Comparison of ENCODE assay signal across 20 mouse cellular contexts in the genomic region with DNA sequence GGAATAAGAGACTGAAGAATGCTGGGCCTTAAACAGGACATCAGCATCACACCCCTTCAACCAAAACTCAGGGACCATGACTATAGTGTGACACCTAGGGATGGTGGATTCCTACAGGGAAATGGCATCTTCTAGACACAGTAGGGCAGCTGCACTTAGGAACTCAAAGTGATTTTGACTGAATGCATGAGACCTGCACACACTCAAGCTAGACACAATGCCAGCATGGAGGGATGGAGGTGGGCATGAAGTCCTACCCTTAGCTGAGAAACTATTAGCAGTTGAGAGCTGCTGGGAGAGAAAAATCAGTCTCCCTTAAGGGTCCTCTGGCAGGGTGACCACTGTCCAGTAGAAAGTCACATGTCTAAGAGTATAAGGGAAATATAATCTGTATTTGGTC.
A peak's percentile ranks its signal among the peaks of the same experiment; 100 is the strongest.
DNase-seq lines count a peak whose midpoint lies in the region; ATAC-seq lines count a peak whose summit lies in the region.
"Had no signal": no experiment of that assay in that cellular context is flagged by ENCODE, and none has a peak within 500 bp of the region (broad histone marks: within the 10 kb centered on the region; RNA-seq: fewer than 3 reads in every experiment).

No protein-coding gene starts in this region.

- H3K36me3 ChIP-seq in heart, embryonic 10.5 days, result no peaks in the 10 kb centered on the region
- no peaks in the 10 kb centered on the region for H3K36me3 ChIP-seq in midbrain, embryonic 11.5 days (ENCODE audit: control insufficient read depth, insufficient read depth, low read length)
- H3K36me3 ChIP-seq in midbrain, embryonic 16.5 days (ENCODE audit: control insufficient read depth, insufficient read depth, low read length), result no peaks in the 10 kb centered on the region
- H3K36me3 ChIP-seq: G1E had no signal

- peaks cover 7% of the 10 kb centered on the region; the same call in 1 of the 2 replicates for H3K4me1 ChIP-seq in heart, embryonic 10.5 days
- no peaks in the 10 kb centered on the region for H3K4me1 ChIP-seq in midbrain, embryonic 11.5 days (ENCODE audit: control insufficient read depth, insufficient read depth, low read length)
- no peaks in the 10 kb centered on the region for H3K4me1 ChIP-seq in midbrain, embryonic 16.5 days (ENCODE audit: control insufficient read depth, insufficient read depth, low read length)

- no peaks in the 10 kb centered on the region for H3K9me3 ChIP-seq in heart, embryonic 10.5 days
- H3K9me3 ChIP-seq in midbrain, embryonic 11.5 days (ENCODE audit: control insufficient read depth, low read length), result no peaks in the 10 kb centered on the region
- no peaks in the 10 kb centered on the region for H3K9me3 ChIP-seq in midbrain, embryonic 16.5 days (replicated peaks; ENCODE audit: control insufficient read depth, low read length, poor library complexity, severe bottlenecking)

- ATAC-seq in midbrain, embryonic 11.5 days (ENCODE audit: low FRiP score), result no peak
- no peak for ATAC-seq in midbrain, embryonic 16.5 days
- ATAC-seq: activated CD4-positive, CD25-positive, alpha-beta regulatory T cell, adult 4 months; CD4-positive, CD25-positive, alpha-beta regulatory T cell, adult 4 months; Patski had no signal

- H3K4me3 ChIP-seq in heart, embryonic 10.5 days, result no peak overlapping the region
- H3K4me3 ChIP-seq in midbrain, embryonic 11.5 days (ENCODE audit: low read depth, low read length), result no peak overlapping the region
- no peak overlapping the region for H3K4me3 ChIP-seq in midbrain, embryonic 16.5 days (ENCODE audit: low read depth, low read length)

- intact Hi-C loops in heart, postnatal 10 days (cut with DNase I), result no loop called here

- no peaks in the 10 kb centered on the region for H3K27me3 ChIP-seq in heart, embryonic 10.5 days (ENCODE audit: insufficient read depth, poor library complexity, severe bottlenecking)
- no peaks in the 10 kb centered on the region for H3K27me3 ChIP-seq in midbrain, embryonic 11.5 days (ENCODE audit: control insufficient read depth, insufficient read depth, low read length)
- H3K27me3 ChIP-seq in midbrain, embryonic 16.5 days (ENCODE audit: control insufficient read depth, insufficient read depth, low read depth, low read length), result no peaks in the 10 kb centered on the region
- H3K27me3 ChIP-seq: Patski had no signal

- DNase-seq in heart, adult 11 months, result peak; percentile 55
- no peak for DNase-seq in heart, postnatal 10 days
- DNase-seq in heart, embryonic 10.5 days (ENCODE audit: low spot score), result peak; percentile 1
- DNase-seq in heart, adult 9 months (ENCODE audit: low spot score in 2 of 2), result no peak
- peak; percentile 69 for DNase-seq in midbrain, embryonic 11.5 days (ENCODE audit: low spot score, missing footprints)
- DNase-seq: adrenal gland, adult 2 months; adrenal gland, adult 8-10 months; adrenal gland, postnatal 10 days; adrenal gland, postnatal 14 days; adrenal gland, postnatal 25 days; adrenal gland, postnatal 36 days; B cell, adult 2 months; cerebellum, adult 11 months; cerebellum, adult 11-12 months; cerebellum, adult 18-20 months had no signal

- H3K4me2 ChIP-seq in midbrain, embryonic 11.5 days, result no peak overlapping the region
- no peak overlapping the region for H3K4me2 ChIP-seq in midbrain, embryonic 16.5 days (ENCODE audit: low read length)

- no peak overlapping the region for H3K9ac ChIP-seq in midbrain, embryonic 11.5 days (ENCODE audit: low read length)
- H3K9ac ChIP-seq in midbrain, embryonic 16.5 days (ENCODE audit: low read depth, low read length), result no peak overlapping the region

- H3K27ac ChIP-seq in heart, embryonic 10.5 days, result no peak overlapping the region
- no peak overlapping the region for H3K27ac ChIP-seq in midbrain, embryonic 11.5 days (ENCODE audit: low read depth, low read length)
- H3K27ac ChIP-seq in midbrain, embryonic 16.5 days (ENCODE audit: low read length), result no peak overlapping the region

Comparison
In these comparisons a context has a peak if more than half of its experiments do, and no peak if none do; other contexts are left out.
1. DNase-seq: peak in heart, adult 11 months (single experiment), heart, embryonic 10.5 days (single experiment) and midbrain, embryonic 11.5 days (single experiment); none in heart, postnatal 10 days (0 of 2) and heart, adult 9 months (0 of 2).